In the genomic region with DNA sequence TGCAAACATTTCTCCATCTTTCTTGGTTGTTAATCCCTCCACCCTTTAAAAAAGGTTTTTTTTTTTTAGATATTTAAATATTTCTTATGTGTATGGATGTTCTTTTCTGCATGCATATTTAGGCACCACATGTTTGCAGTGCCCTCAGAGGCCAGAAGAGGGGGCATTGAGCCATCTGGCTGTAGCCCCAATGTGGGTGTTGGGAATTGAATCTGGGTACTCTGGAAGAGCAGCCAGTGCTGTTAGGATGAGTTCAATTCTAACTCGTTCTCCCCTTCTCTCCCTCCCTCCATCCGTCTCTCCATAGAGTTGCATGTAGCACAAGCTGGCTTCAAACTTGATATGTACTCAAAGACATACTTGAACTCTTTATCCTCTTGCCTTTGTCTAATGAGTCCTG, we compare ENCODE assay signal across 1 mouse cellular context.
TF ChIP-seq lines count a peak whose summit lies in the region.

No protein-coding gene starts in this region.

TF ChIP-seq in CH12.LX, 34 proteins besides CTCF, POLR2A, EP300 and RAD21 (continued from another document):
- TF ChIP-seq ZC3H11A (IDR thresholded peaks at IDR 0.05; ENCODE audit: low read depth, low read length) (no peak), MYC (IDR thresholded peaks at IDR 0.05; ENCODE audit: low read depth, low read length) (peak; percentile 45; the same call in 1 of the 2 replicates), SMC3 (IDR thresholded peaks at IDR 0.05; ENCODE audit: low read depth, low read length) (peak; percentile 76)
TF ChIP-seq in CH12.LX: peak in this region for 4.
